Mouse (Mus musculus): ENCODE data around the gene Cap2. TPM values are rescaled to one million over a fixed set of nuclear protein-coding genes. Genes with fewer than 3 reads are reported as not detected.

Gene Cap2
- polyA plus RNA-seq, 1 experiment from 2014 or later = 2.0 TPM

GRCm38 (mm10) chr13:46640608-46641468, 139.2 kb downstream of the Cap2 start:
- 67% methylated on average over 10 of the region's 10 CpGs for WGBS (ENCODE audit: insufficient replicate concordance)
- Histone ChIP-seq H3K4me2 (no peak overlapping the region), H3K9ac (no peak overlapping the region), H3K27me3 (no peaks in the 10 kb centered on the region), H3K9me3 (replicated peaks) (no peaks in the 10 kb centered on the region), H3K27ac (replicated peaks) (no peak overlapping the region), H3K4me3 (replicated peaks) (no peak overlapping the region), H3K36me3 (replicated peaks) (no peaks in the 10 kb centered on the region), H3K4me1 (replicated peaks) (no peaks in the 10 kb centered on the region)
- ATAC-seq (ENCODE audit: insufficient read depth) = no peak

GRCm38 (mm10) chr13:46642318-46642717, 140.7 kb downstream of the Cap2 start:
- H3K27me3 ChIP-seq = no peaks in the 10 kb centered on the region
- no peak for ATAC-seq (ENCODE audit: insufficient read depth)
- no peak overlapping the region for H3K27ac ChIP-seq (replicated peaks)
- no peaks in the 10 kb centered on the region for H3K36me3 ChIP-seq (replicated peaks)
- H3K9me3 ChIP-seq (replicated peaks) = no peaks in the 10 kb centered on the region
- H3K4me3 ChIP-seq (replicated peaks) = no peak overlapping the region
- WGBS (ENCODE audit: insufficient replicate concordance) = 62% methylated on average over 4 of the region's 4 CpGs
- H3K9ac ChIP-seq = no peak overlapping the region
- H3K4me1 ChIP-seq (replicated peaks) = no peaks in the 10 kb centered on the region
- H3K4me2 ChIP-seq = no peak overlapping the region

DNA sequence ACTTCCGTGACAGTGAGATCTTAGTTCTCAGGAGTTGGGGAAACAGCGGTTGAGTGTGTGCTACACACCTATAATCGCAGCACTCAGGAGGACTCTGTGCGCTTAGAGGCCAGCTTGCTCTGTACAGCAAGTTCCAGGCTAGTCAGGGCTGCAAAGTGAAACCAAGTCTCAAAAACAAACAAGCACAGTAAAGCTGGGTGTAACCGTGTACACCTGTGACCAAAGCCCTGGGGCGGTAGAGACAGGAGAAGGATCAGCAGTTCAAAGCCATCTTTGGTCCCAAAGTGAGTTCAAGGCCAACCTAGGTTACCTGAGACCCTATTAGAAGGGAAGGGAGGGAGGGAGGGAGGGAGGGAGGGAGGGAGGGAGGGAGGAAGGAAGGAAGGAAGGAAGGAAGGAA, 142.5 kb downstream of the Cap2 start:
- H3K27me3 ChIP-seq = no peaks in the 10 kb centered on the region
- H3K4me2 ChIP-seq = no peak overlapping the region
- no peak for ATAC-seq (ENCODE audit: insufficient read depth)
- no peak overlapping the region for H3K27ac ChIP-seq (replicated peaks)
- H3K4me3 ChIP-seq (replicated peaks) = no peak overlapping the region
- H3K9me3 ChIP-seq (replicated peaks) = no peaks in the 10 kb centered on the region
- H3K36me3 ChIP-seq (replicated peaks) = no peaks in the 10 kb centered on the region
- H3K4me1 ChIP-seq (replicated peaks) = no peaks in the 10 kb centered on the region
- WGBS (ENCODE audit: insufficient replicate concordance) = 68% methylated on average over 6 of the region's 6 CpGs
- no peak overlapping the region for H3K9ac ChIP-seq

DNA sequence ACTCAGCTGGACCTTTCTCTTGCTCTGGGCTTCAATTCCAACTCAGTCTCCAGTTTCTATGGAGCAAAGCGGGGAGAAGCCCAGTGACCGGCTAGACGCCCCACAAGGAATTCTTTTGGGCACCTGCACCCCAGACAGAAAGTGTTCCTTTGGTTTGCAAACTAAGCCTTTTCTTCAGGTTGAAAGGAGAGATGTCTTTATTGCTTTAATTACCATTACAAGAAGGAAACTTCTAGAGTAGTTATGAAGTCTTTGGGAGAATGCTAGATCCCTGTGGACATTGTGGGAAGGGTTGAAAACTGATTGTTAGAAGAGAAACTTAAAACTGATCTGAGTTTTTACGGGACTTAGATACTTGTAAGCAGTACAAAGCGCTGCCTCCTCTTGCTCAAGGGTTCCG, 143.8 kb downstream of the Cap2 start:
- H3K27me3 ChIP-seq = no peaks in the 10 kb centered on the region
- H3K36me3 ChIP-seq (replicated peaks) = no peaks in the 10 kb centered on the region
- no peaks in the 10 kb centered on the region for H3K4me1 ChIP-seq (replicated peaks)
- no peak overlapping the region for H3K9ac ChIP-seq
- no peak overlapping the region for H3K27ac ChIP-seq (replicated peaks)
- H3K4me3 ChIP-seq (replicated peaks) = no peak overlapping the region
- H3K4me2 ChIP-seq = no peak overlapping the region
- no peak for ATAC-seq (ENCODE audit: insufficient read depth)
- 71% methylated on average over 6 of the region's 6 CpGs for WGBS (ENCODE audit: insufficient replicate concordance)
- H3K9me3 ChIP-seq (replicated peaks) = no peaks in the 10 kb centered on the region

GRCm38 (mm10) chr13:46651853-46652252, 150.2 kb downstream of the Cap2 start:
- H3K9me3 ChIP-seq (replicated peaks) = no peaks in the 10 kb centered on the region
- 34% methylated on average over 7 of the region's 7 CpGs for WGBS (ENCODE audit: insufficient replicate concordance)
- no peaks in the 10 kb centered on the region for H3K36me3 ChIP-seq (replicated peaks)
- H3K9ac ChIP-seq = no peak overlapping the region
- no peak overlapping the region for H3K4me3 ChIP-seq (replicated peaks)
- no peak for ATAC-seq (ENCODE audit: insufficient read depth)
- H3K27me3 ChIP-seq = no peaks in the 10 kb centered on the region
- H3K27ac ChIP-seq (replicated peaks) = no peak overlapping the region
- no peaks in the 10 kb centered on the region for H3K4me1 ChIP-seq (replicated peaks)
- H3K4me2 ChIP-seq = no peak overlapping the region

DNA sequence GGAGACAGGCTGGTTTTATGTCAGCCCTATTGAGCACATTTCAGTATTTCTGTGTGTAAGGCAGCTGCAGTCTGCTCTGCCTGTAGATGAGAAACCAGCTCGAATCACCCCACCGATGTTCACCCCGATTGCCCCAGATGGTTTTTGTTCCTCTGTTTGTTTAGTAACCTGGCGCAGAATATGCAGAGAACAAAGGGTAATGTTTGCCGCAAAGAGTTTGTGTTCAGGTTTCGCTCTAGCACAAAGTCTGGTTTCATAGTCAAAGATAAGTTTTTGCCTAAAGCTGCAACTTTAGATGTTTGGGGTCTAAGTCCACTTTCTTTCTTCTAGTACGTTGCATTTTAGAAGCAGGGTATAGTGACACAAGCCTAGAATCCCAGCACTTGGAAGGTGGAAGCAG, 151.0 kb downstream of the Cap2 start:
- Histone ChIP-seq H3K36me3 (replicated peaks) (no peaks in the 10 kb centered on the region), H3K27me3 (no peaks in the 10 kb centered on the region), H3K4me1 (replicated peaks) (no peaks in the 10 kb centered on the region), H3K9ac (no peak overlapping the region), H3K4me2 (no peak overlapping the region), H3K9me3 (replicated peaks) (no peaks in the 10 kb centered on the region), H3K4me3 (replicated peaks) (no peak overlapping the region), H3K27ac (replicated peaks) (no peak overlapping the region)
- 65% methylated on average over 7 of the region's 7 CpGs for WGBS (ENCODE audit: insufficient replicate concordance)
- ATAC-seq (ENCODE audit: insufficient read depth) = no peak

DNA sequence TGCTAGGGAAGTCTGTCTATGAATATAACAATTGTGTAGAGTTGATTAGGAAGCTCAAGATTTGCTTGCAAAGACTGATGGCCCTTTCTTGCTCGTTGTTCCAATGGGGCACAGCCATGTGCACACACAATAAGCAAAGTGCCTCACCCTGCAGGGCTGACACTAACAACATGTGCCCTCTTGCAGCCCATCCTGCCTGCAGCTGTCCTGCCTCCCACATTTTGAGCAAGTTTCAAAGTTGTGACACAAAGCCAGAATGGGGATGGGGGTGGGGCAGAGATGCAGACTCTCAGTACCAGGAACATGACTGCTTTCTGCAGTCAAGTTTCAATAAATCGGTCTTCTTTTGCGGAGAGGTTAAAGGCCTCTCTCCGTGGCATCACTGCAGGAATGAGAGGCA, 152.0 kb downstream of the Cap2 start:
- no peak overlapping the region for H3K4me3 ChIP-seq (replicated peaks)
- no peak for ATAC-seq (ENCODE audit: insufficient read depth)
- no peaks in the 10 kb centered on the region for H3K27me3 ChIP-seq
- H3K36me3 ChIP-seq (replicated peaks) = no peaks in the 10 kb centered on the region
- H3K4me2 ChIP-seq = no peak overlapping the region
- H3K27ac ChIP-seq (replicated peaks) = no peak overlapping the region
- no peak overlapping the region for H3K9ac ChIP-seq
- H3K4me1 ChIP-seq (replicated peaks) = no peaks in the 10 kb centered on the region
- WGBS (ENCODE audit: insufficient replicate concordance) = 67% methylated on average over 4 of the region's 4 CpGs
- H3K9me3 ChIP-seq (replicated peaks) = no peaks in the 10 kb centered on the region

- 63% methylated on average over 5 of the region's 5 CpGs for WGBS (ENCODE audit: insufficient replicate concordance)
- no peaks in the 10 kb centered on the region for H3K36me3 ChIP-seq (replicated peaks)
- ATAC-seq (ENCODE audit: insufficient read depth) = no peak
- no peak overlapping the region for H3K4me3 ChIP-seq (replicated peaks)
- no peak overlapping the region for H3K4me2 ChIP-seq
- H3K27me3 ChIP-seq = no peaks in the 10 kb centered on the region
- H3K9ac ChIP-seq = no peak overlapping the region
- H3K27ac ChIP-seq (replicated peaks) = no peak overlapping the region
- no peaks in the 10 kb centered on the region for H3K9me3 ChIP-seq (replicated peaks)
- no peaks in the 10 kb centered on the region for H3K4me1 ChIP-seq (replicated peaks)
Measured at GRCm38 (mm10) chr13:46654566-46654965, 152.9 kb downstream of the Cap2 start.

GRCm38 (mm10) chr13:46659211-46659610, 157.6 kb downstream of the Cap2 start:
- H3K9me3 ChIP-seq (replicated peaks) = no peaks in the 10 kb centered on the region
- no peak overlapping the region for H3K4me2 ChIP-seq
- ATAC-seq (ENCODE audit: insufficient read depth) = no peak
- H3K4me1 ChIP-seq (replicated peaks) = no peaks in the 10 kb centered on the region
- no peaks in the 10 kb centered on the region for H3K36me3 ChIP-seq (replicated peaks)
- no peak overlapping the region for H3K27ac ChIP-seq (replicated peaks)
- no peak overlapping the region for H3K9ac ChIP-seq
- WGBS (ENCODE audit: insufficient replicate concordance) = 69% methylated on average over 5 of the region's 5 CpGs
- no peaks in the 10 kb centered on the region for H3K27me3 ChIP-seq
- H3K4me3 ChIP-seq (replicated peaks) = no peak overlapping the region

DNA sequence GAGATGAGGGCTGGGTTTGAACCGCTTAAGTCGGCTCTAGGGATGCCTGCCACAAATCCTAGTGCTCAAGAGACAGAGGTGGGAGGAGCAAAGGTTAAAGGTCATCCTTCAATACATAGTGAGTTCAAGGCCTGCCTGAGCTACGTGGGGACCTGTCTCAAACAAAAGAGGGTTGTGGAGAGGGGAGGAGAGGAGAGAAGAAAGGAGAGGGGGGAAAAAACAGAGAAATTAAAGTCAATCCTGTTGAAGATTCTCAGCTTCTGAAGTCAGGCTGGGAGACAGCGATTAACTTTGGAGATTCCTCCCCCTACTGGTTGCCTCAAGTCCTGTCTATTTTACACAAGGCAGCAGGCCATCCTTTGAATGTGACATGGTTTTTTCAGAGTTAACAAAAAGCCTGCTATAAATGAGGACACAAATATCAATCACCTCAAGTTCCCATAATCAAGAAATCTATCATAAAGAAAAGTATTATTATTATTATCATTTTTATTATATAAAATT, 161.9 kb downstream of the Cap2 start:
- 41% methylated on average over 4 of the region's 4 CpGs for WGBS (ENCODE audit: insufficient replicate concordance)

DNA sequence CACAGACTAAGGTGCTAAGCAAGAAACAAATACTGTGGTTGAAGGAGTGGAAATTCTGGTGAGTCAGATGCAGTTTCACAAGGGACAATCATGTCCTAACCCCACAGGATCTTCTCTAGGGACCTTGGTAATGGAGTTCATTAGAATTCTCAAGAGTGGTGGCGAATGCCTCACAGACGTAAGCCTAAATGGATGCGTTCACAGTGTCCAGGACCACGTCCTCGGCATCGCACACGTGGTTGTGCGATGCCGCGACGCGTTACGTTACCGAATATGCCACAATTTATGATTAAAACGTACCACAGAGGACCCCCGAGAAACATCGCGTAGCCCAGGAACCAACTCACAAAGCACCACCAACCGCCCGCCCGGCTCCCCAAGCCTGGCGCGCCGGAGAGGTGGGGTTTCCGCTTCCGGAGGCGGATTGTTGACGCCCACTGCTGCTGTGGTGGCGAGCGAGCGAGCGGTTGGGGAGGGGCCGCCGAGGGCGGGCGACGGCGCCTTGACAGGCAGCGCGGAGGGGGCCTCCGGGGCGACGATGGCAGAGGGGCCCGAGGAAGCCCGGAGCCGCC, 167.5 kb downstream of the Cap2 start, which contains the start of gene Fam8a1:
Fam8a1 (plus strand) TSS at position 475 of the 572 bp plus-strand sequence.
- peaks cover 8% of the 10 kb centered on the region; the same call in 1 of the 2 replicates for H3K27me3 ChIP-seq
- H3K36me3 ChIP-seq (replicated peaks) = peaks cover 25% of the 10 kb centered on the region
- peak within 1 kb of the TSS; percentile 94 for H3K9ac ChIP-seq
- under 1% methylated on average over 44 of the region's 46 CpGs for whole genome bisulfite sequencing (ENCODE audit: insufficient replicate concordance)
- ATAC-seq (ENCODE audit: insufficient read depth) = peak; percentile 95
- no peaks in the 10 kb centered on the region for H3K9me3 ChIP-seq (replicated peaks)
- H3K27ac ChIP-seq (replicated peaks) = peak within 1 kb of the TSS; percentile 90
- H3K4me2 ChIP-seq = peak within 1 kb of the TSS; percentile 95
- H3K4me1 ChIP-seq (replicated peaks) = peaks cover 20% of the 10 kb centered on the region
- peak within 1 kb of the TSS; percentile 94 for H3K4me3 ChIP-seq (replicated peaks)

More for the DNA sequence above, 161.9 kb downstream of the Cap2 start:
- peaks cover 8% of the 10 kb centered on the region; the same call in 1 of the 2 replicates for H3K27me3 ChIP-seq
- ATAC-seq (ENCODE audit: insufficient read depth) = no peak
- no peaks in the 10 kb centered on the region for H3K36me3 ChIP-seq (replicated peaks)
- H3K4me1 ChIP-seq (replicated peaks) = peaks cover 2% of the 10 kb centered on the region
- H3K9ac ChIP-seq = no peak overlapping the region
- no peaks in the 10 kb centered on the region for H3K9me3 ChIP-seq (replicated peaks)
- H3K27ac ChIP-seq (replicated peaks) = no peak overlapping the region
- no peak overlapping the region for H3K4me3 ChIP-seq (replicated peaks)
- no peak overlapping the region for H3K4me2 ChIP-seq

Data from liver, embryonic 15.5 days (tissue).